Comparison of ENCODE assay signal across 14 mouse cellular contexts in the genomic region with DNA sequence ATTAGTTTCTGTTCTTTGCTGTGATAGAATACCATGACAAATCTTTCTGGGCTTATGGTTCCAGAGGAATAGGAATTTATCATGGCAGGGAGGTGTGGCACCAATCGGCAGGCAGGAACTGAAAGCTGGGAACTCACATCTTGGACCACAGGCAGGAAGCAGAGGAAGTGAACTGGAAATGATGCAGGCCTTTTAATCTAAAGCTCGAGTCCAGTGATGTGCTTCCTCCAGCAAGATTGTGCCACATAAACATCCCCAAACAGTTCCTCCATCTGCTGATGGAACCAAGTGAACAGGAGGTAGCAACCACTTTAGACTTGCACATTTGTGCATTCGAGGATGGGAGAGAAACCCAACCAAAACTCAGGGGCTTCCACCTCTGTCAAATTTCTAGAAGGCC. TPM values are rescaled to one million over a fixed set of nuclear protein-coding genes. Genes with fewer than 3 reads are reported as not detected.
A peak's percentile ranks its signal among the peaks of the same experiment; 100 is the strongest.
DNase-seq lines count a peak whose midpoint lies in the region; ATAC-seq and TF ChIP-seq lines count a peak whose summit lies in the region.
"Had no signal": no experiment of that assay in that cellular context is flagged by ENCODE, and none has a peak within 500 bp of the region (broad histone marks: within the 10 kb centered on the region; RNA-seq: fewer than 3 reads in every experiment).

No protein-coding gene starts in this region.

- 56% methylated on average over 3 of the region's 3 CpGs for WGBS in heart, embryonic 11.5 days (ENCODE audit: insufficient replicate concordance)
- WGBS in liver, adult 2 months: 80% methylated on average over 3 of the region's 3 CpGs
- WGBS in liver, embryonic 11.5 days: 39% methylated on average over 3 of the region's 3 CpGs

- no peak for TF ChIP-seq POLR2A in liver, adult 2 months (IDR thresholded peaks at IDR 0.05; ENCODE audit: extremely low read depth, insufficient read depth, low read length)

- H3K27ac ChIP-seq in heart, embryonic 11.5 days (ENCODE audit: low read depth, low read length): no peak overlapping the region
- H3K27ac ChIP-seq in liver, adult 2 months (replicated peaks; ENCODE audit: insufficient read depth, low read depth, low read length): peak overlapping the region; percentile 83
- no peak overlapping the region for H3K27ac ChIP-seq in liver, embryonic 11.5 days (ENCODE audit: low read depth, low read length)
- H3K27ac ChIP-seq: embryonic facial prominence, embryonic 10.5 days; forebrain, embryonic 12.5 days had no signal

- H3K27me3 ChIP-seq in heart, embryonic 11.5 days (ENCODE audit: control insufficient read depth, insufficient read depth, low read length): no peaks in the 10 kb centered on the region
- no peaks in the 10 kb centered on the region for H3K27me3 ChIP-seq in liver, adult 2 months (ENCODE audit: control insufficient read depth, insufficient read depth, low read length)
- no peaks in the 10 kb centered on the region for H3K27me3 ChIP-seq in liver, embryonic 11.5 days (replicated peaks; ENCODE audit: control insufficient read depth, insufficient read depth, low read length)
- H3K27me3 ChIP-seq: forebrain, embryonic 12.5 days had no signal

- no peak overlapping the region for H3K4me2 ChIP-seq in heart, embryonic 11.5 days
- no peak overlapping the region for H3K4me2 ChIP-seq in liver, embryonic 11.5 days
- H3K4me2 ChIP-seq: forebrain, embryonic 12.5 days had no signal

- DNase-seq in heart, adult 11 months: peak; percentile 96
- no peak for DNase-seq in liver, adult 2 months (ENCODE audit: extremely low read depth, low read depth, low spot score)
- no peak for DNase-seq in liver, embryonic 11.5 days (ENCODE audit: low spot score)
- peak; percentile 49 for DNase-seq in lung, postnatal 10 days
- DNase-seq in thymus, postnatal 14 days: no peak
- no peak for DNase-seq in right cerebral cortex, adult 18-20 months
- DNase-seq in layer of hippocampus, postnatal 14 days (ENCODE audit: low spot score in 2 of 2): no peak
- DNase-seq: cerebellum, adult 9-10 months; gastrocnemius, postnatal 25 days; spleen, adult 18-20 months had no signal

- peaks cover 9% of the 10 kb centered on the region; the same call in 1 of the 2 replicates for H3K79me2 ChIP-seq in liver, adult 2 months (ENCODE audit: control insufficient read depth, insufficient read depth, low read length)

- no peak for TF ChIP-seq CTCF in liver, adult 2 months (IDR thresholded peaks at IDR 0.05; ENCODE audit: low read depth, low read length)

- peaks cover 4% of the 10 kb centered on the region; the same call in 1 of the 2 replicates for H3K36me3 ChIP-seq in heart, embryonic 11.5 days (ENCODE audit: control insufficient read depth, insufficient read depth, low read length)
- peaks cover 5% of the 10 kb centered on the region; the same call in 1 of the 2 replicates for H3K36me3 ChIP-seq in liver, adult 2 months (ENCODE audit: control insufficient read depth, insufficient read depth, low read length)
- peaks cover 5% of the 10 kb centered on the region; the same call in 1 of the 2 replicates for H3K36me3 ChIP-seq in liver, embryonic 11.5 days (ENCODE audit: control insufficient read depth, insufficient read depth, low read length)

- no peak overlapping the region for H3K4me3 ChIP-seq in heart, embryonic 11.5 days (ENCODE audit: low read depth, low read length)
- H3K4me3 ChIP-seq in liver, adult 2 months (ENCODE audit: insufficient read depth, low read depth, low read length): no peak overlapping the region
- no peak overlapping the region for H3K4me3 ChIP-seq in liver, embryonic 11.5 days (ENCODE audit: low read depth, low read length)
- H3K4me3 ChIP-seq: embryonic facial prominence, embryonic 10.5 days; forebrain, embryonic 12.5 days; myocyte had no signal

- H3K9ac ChIP-seq in heart, embryonic 11.5 days (ENCODE audit: low read depth, low read length): no peak overlapping the region
- H3K9ac ChIP-seq in liver, adult 2 months (ENCODE audit: low read depth, low read length): no peak overlapping the region
- H3K9ac ChIP-seq in liver, embryonic 11.5 days (ENCODE audit: low read depth, low read length): no peak overlapping the region
- H3K9ac ChIP-seq: forebrain, embryonic 12.5 days had no signal

- no peaks in the 10 kb centered on the region for H3K9me3 ChIP-seq in heart, embryonic 11.5 days (replicated peaks; ENCODE audit: control insufficient read depth, low read length)
- no peaks in the 10 kb centered on the region for H3K9me3 ChIP-seq in liver, embryonic 11.5 days (ENCODE audit: control insufficient read depth, low read length)
- H3K9me3 ChIP-seq: forebrain, embryonic 12.5 days had no signal

- ATAC-seq in heart, embryonic 11.5 days (replicated peaks; ENCODE audit: insufficient number of reproducible peaks, low FRiP score, low TSS enrichment): no peak
- ATAC-seq in liver, embryonic 11.5 days (replicated peaks; ENCODE audit: low FRiP score): no peak

- H3K4me1 ChIP-seq in heart, embryonic 11.5 days (ENCODE audit: control insufficient read depth, insufficient read depth, low read length): 0 out of 2 replicates have a peak, but pooled peaks cover 2% of the 10 kb centered on the region
- H3K4me1 ChIP-seq in liver, adult 2 months (ENCODE audit: control insufficient read depth, insufficient read depth, low read length): peaks cover 15% of the 10 kb centered on the region
- no peaks in the 10 kb centered on the region for H3K4me1 ChIP-seq in liver, embryonic 11.5 days (replicated peaks; ENCODE audit: control insufficient read depth, insufficient read depth, low read length)
- H3K4me1 ChIP-seq: embryonic facial prominence, embryonic 10.5 days; forebrain, embryonic 12.5 days had no signal

RNA-seq across cellular contexts. Expression of gene Klhl5, which starts 12.6 kb away (rescaled TPM):
- 13.3 and 17.7 TPM in 2 replicates for polyA plus RNA-seq in heart, embryonic 11.5 days (2014; fragmentation: Nextera tagmentation; extraction: Ambion mirVana)
- 18.5 and 23.8 TPM in 2 replicates for total RNA-seq in liver, adult 2 months (2014; rRNA removed)
- 13.8 and 15.3 TPM in 2 replicates for polyA plus RNA-seq in liver, adult 2 months (2012; rRNA removed)
- polyA plus RNA-seq in liver, embryonic 11.5 days (2014; fragmentation: Nextera tagmentation; extraction: Ambion mirVana): 10.0 and 10.7 TPM in 2 replicates
- total RNA-seq in layer of hippocampus, postnatal 14 days (2021): 10 to 100 TPM; 79.0 to 87.6 TPM

RNA-seq across cellular contexts. Expression of gene Tmem156, which starts 28.0 kb away (rescaled TPM):
- 0.15 TPM in 1 of 2 replicates, not detected in the other for polyA plus RNA-seq in heart, embryonic 11.5 days (2014; fragmentation: Nextera tagmentation; extraction: Ambion mirVana)
- total RNA-seq in liver, adult 2 months (2014; rRNA removed): 0.40 and 0.65 TPM in 2 replicates
- polyA plus RNA-seq in liver, adult 2 months (2012; rRNA removed): not detected in 2 replicates
- 0.42 and 0.55 TPM in 2 replicates for polyA plus RNA-seq in liver, embryonic 11.5 days (2014; fragmentation: Nextera tagmentation; extraction: Ambion mirVana)
- total RNA-seq in layer of hippocampus, postnatal 14 days (2021): under 1 TPM; 0.36 to 0.48 TPM
- total RNA-seq: gastrocnemius, postnatal 25 days had no signal
- polyA plus RNA-seq: forebrain, embryonic 12.5 days had no signal

Comparison
In these comparisons a context has a peak if more than half of its experiments do, and no peak if none do; other contexts are left out.
1. DNase-seq: peak in heart, adult 11 months (single experiment) and lung, postnatal 10 days (single experiment); none in liver, adult 2 months (single experiment), liver, embryonic 11.5 days (single experiment), thymus, postnatal 14 days (single experiment), right cerebral cortex, adult 18-20 months (single experiment) and layer of hippocampus, postnatal 14 days (0 of 2).